Mouse (Mus musculus): ENCODE data around the gene Hyal1.
"Not testable (repeated sequence)": the region's sequence is repeated elsewhere in the genome, so short reads cannot be mapped to it uniquely, and the experiment has no call there.

Hyal1 gene

GRCm38 (mm10) chr9:107571534-107572326, 5.0 kb upstream of the Hyal1 start:
- no peak for DNase-seq (ENCODE audit: low read depth)

DNA sequence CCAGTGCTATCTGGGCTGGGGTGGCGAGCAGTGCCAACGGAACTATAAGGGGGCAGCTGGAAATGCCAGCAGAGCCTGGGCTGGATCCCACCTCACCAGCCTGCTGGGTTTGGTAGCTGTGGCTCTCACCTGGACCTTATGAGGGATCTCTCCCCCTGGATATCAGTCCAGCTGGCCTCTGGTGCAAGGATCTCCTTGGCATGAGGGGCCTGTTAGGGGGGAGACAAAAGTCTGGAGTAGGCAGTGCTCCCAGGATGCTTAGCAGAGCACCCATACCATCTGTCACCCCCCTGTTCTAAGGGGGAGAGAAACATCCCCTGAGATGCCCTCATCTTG, 4.4 kb upstream of the Hyal1 start:
- DNase-seq (ENCODE audit: low read depth), result no peak

GRCm38 (mm10) chr9:107573774-107574173, 3.0 kb upstream of the Hyal1 start:
- DNase-seq (ENCODE audit: low read depth), result not testable (repeated sequence)

- no peak for DNase-seq (ENCODE audit: low read depth)
Observed at GRCm38 (mm10) chr9:107575579-107576356, 959 bp upstream of the Hyal1 start.

DNA sequence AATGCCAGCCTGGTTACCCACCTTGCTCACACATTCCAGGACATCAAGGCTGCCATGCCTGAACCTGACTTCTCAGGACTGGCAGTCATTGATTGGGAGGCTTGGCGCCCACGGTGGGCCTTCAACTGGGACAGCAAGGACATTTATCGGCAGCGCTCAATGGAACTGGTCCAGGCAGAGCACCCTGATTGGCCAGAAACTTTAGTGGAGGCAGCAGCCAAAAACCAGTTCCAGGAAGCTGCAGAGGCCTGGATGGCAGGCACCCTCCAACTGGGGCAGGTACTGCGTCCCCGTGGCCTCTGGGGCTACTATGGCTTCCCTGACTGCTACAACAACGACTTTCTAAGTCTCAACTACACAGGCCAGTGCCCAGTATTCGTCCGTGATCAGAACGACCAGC, 1.1 kb downstream of the Hyal1 start:
- DNase-seq (ENCODE audit: low read depth), result no peak

DNA sequence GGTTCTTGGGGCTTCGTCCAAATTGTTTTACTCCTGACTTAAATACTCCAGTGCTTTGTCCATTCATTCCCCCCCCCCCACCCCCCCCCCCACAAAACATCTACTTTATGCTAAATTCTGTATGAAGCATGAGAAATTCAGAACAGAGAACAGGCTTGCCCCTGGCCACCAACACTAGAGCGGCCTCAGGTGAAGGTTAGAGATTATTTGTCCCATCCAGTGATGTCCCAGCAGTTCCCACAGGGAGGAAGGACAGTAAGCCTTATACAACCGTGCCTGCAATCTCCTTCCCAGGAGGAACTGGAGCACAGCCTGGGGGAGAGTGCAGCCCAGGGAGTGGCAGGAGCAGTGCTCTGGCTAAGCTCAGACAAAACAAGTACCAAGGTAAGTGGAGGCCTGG, 1.9 kb downstream of the Hyal1 start, which contains the start of gene Naa80:
Gene Naa80 (plus strand): TSS at position 301 of the 400 bp plus-strand sequence.
- DNase-seq (ENCODE audit: low read depth), result no peak

DNA sequence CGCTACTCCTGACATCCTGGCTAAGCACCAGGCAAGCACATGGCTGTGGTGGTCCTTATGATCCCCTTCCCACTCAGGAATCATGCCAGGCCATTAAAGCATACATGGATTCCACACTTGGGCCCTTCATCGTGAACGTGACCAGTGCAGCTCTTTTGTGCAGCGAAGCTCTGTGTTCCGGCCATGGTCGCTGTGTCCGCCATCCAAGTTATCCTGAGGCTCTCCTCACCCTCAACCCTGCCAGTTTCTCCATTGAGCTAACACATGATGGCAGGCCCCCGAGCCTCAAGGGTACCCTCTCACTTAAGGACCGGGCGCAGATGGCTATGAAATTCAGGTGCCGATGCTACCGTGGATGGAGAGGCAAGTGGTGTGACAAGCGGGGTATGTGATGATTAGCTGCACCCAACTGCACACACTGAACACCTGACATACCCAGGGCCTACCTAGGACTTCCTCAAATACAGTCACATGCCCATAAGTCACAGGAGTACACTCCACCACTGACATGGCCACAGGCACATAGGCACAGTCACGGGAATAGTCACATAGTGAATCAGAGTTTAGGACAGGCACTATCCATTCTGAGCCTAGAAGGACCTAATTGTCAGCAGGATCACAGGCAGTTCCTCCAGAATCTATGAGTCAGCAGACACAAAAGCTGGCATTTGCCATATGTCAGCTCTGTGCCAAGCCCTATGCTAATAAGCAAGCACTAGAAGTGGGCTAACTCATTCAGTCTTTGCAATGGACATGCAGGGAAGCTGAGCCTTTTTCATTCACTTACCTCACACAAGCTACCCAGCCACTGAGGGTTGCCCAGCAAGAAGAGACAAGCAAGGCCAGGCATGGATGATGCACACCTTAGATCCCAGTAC, 2.5 kb downstream of the Hyal1 start:
- DNase-seq (ENCODE audit: low read depth), result no peak

GRCm38 (mm10) chr9:107580501-107581317, 4.0 kb downstream of the Hyal1 start, which contains the start of gene Hyal3:
Gene Hyal3 (plus strand): TSS chr9:107580818.
- DNase-seq (ENCODE audit: low read depth), result peak; percentile 88

DNA sequence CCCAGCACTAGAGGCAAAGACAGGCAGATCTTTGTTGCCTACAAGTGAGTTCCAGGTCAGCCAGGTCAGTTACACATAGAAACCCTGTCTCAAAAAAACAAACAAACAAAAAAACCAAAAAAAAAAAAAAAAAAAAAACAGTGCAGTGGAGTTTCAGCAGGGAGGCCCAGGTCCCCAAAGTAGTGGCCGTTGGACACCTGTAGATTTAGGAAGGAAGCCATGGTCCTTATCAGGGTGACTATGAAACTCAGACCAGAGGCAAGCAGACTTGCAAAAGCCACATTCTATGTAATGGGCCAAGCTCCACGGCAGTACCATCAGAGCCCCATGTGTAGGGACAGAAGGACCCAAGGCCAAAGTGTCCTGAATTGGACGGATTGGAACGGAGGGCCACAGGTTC, 4.9 kb downstream of the Hyal1 start:
- DNase-seq (ENCODE audit: low read depth), result no peak

DNA sequence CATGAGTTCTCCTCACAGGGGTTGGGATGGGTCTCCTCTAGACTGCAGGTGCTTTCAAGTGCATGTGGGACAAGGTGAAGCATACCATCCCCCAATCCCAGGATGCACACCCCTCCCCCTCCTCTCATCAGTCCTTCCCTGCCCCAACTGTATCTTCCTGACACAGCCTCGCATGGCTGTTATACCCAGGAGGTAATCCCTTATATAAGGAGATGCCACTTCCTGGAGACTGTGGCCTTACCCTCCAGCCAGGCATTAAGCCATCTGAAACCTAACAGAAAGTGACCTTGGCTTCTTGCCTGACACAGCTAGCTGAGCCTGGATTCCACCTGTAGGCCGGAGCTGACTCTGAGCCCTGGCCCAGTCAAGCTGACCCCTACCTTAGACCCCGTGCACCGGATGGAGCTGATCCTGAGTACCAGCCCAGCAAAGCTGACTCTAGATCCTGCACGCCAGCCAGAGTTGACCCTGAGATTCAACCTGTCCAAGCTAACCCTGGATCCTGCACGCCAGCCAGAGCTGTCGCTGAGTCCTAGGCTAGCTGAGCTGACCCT, 5.9 kb downstream of the Hyal1 start:
- DNase-seq (ENCODE audit: low read depth), result no peak

DNA sequence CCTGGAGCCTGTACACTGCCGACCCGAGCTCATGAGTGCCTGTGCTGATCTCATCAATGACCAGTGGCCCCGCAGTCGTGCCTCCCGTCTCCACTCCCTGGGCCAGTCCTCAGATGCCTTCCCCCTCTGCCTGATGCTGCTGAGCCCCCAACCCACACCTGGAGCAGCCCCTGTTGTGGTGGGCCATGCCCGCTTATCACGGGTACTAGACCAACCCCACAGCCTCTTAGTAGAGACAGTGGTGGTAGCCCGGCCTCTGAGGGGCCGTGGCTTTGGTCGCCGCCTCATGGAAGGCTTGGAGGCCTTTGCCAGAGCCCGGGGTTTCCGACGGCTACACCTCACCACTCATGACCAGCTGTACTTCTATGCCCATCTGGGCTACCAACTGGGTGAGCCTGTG, 6.4 kb downstream of the Hyal1 start:
- DNase-seq (ENCODE audit: low read depth), result no peak

GRCm38 (mm10) chr9:107586504-107586903, 9.8 kb downstream of the Hyal1 start:
- no peak for DNase-seq (ENCODE audit: low read depth)

- peak; percentile 99 for DNase-seq (ENCODE audit: low read depth)
Observed at GRCm38 (mm10) chr9:107586974-107587832, 10.5 kb downstream of the Hyal1 start, which contains the start of gene Ifrd2. Gene Ifrd2 (plus strand): TSS chr9:107587642.

GRCm38 (mm10) chr9:107587833-107588639, 11.3 kb downstream of the Hyal1 start:
- DNase-seq (ENCODE audit: low read depth), result peak; percentile 70

- DNase-seq (ENCODE audit: low read depth), result peak; percentile 73
Observed at GRCm38 (mm10) chr9:107590058-107590772, 13.5 kb downstream of the Hyal1 start.

DNA sequence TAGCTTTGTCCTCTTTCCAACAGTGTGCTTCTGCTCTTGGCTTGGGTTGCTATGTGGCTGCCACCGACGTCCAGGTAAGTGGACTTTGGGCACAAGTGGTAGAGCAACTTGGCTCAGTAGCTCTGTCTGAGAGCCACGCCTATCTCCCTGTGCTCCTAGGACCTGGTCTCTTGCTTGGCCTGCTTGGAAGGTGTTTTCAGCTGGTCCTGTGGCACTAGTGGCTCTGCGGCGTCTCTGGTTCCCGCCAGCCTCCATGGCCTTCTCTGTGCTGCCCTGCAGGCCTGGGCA, 14.0 kb downstream of the Hyal1 start:
- no peak for DNase-seq (ENCODE audit: low read depth)

DNA sequence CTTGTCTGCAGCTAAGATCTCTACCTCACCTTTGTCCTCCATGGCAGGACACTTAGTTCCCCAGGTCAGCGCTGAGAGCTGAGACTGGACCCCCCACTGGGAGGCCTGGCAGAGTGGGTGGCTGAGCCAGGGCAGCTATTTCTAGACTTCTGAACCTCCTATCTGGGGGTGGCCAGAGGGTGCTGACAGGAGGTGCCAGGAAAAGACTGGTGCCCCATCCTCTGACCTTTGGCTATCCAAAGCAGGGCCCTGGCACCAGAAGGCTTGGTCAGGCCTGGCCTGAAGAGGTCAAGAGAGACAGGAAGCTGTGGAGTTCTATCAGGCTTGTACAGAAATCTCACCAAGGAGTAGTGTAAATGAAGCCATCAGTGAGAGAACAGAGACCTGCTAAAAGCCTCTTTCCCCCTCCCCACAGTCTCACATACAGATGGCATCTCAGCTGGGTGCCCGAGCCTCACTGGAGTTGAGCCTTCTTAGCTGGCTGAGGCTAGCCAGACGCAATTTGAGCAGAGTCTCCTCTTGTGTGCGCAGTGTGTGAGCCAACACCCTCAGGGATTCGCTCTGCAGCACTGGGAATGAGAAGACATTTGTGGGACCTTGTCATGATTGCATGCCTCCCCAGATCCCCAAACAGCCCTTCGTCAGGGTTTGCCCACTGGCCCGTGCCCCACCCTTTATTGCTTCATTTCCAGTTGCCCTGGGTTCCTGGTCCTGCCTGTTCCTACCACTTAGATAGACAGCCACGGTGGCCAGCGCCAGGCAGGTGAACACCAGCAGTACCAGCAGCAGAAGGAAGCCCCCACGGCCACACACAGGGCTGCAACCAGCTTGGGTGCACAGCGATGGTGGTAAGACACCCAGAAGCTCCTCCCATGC, 16.6 kb downstream of the Hyal1 start:
- no peak for DNase-seq (ENCODE audit: low read depth)
